Mouse (Mus musculus) mouse trophoblast stem cell (cell line): ENCODE results near the gene Kctd18.
"Not testable (repeated sequence)": the region's sequence is repeated elsewhere in the genome, so short reads cannot be mapped to it uniquely, and the experiment has no call there.

Experiments
- in situ Hi-C, 2 experiments: fragments of 300-500 bp; cut with MseI, MboI; formaldehyde crosslinking; loops; 2 replicates in 1 of 2; 3 replicates in 1 of 2; pipeline ENCODE4 v1.15.1; 2025

The Kctd18 gene

GRCm38 (mm10) chr1:58018856-58019255, at the start of gene Kctd18:
Gene Kctd18 (minus strand): TSS chr1:58018956.
- in situ Hi-C loops: no loop called here

- in situ Hi-C loops: no loop called here
Measured at GRCm38 (mm10) chr1:58065606-58066005, 46.9 kb upstream of the Kctd18 start.

- in situ Hi-C loops: no loop called here
Measured at GRCm38 (mm10) chr1:58065151-58065550, 46.4 kb upstream of the Kctd18 start.

- in situ Hi-C loops: no loop called here
Measured at GRCm38 (mm10) chr1:58062131-58062530, 43.4 kb upstream of the Kctd18 start.

- in situ Hi-C loops: no loop called here
Measured at GRCm38 (mm10) chr1:58058846-58059245, 40.1 kb upstream of the Kctd18 start.

- in situ Hi-C loops: no loop called here
Measured at GRCm38 (mm10) chr1:58056939-58057338, 38.2 kb upstream of the Kctd18 start.

- in situ Hi-C loops: no loop called here
Measured at GRCm38 (mm10) chr1:58056074-58056807, 37.5 kb upstream of the Kctd18 start.

- in situ Hi-C loops: no loop called here
Measured at GRCm38 (mm10) chr1:58055598-58055997, 36.8 kb upstream of the Kctd18 start.

- in situ Hi-C loops: no loop called here
Measured at GRCm38 (mm10) chr1:58049126-58049525, 30.4 kb upstream of the Kctd18 start.

GRCm38 (mm10) chr1:58046721-58047290, 28.1 kb upstream of the Kctd18 start:
- in situ Hi-C loops: no loop called here

GRCm38 (mm10) chr1:58045546-58045945, 26.8 kb upstream of the Kctd18 start:
- in situ Hi-C loops: no loop called here

GRCm38 (mm10) chr1:58045076-58045475, 26.3 kb upstream of the Kctd18 start:
- in situ Hi-C loops: no loop called here

- in situ Hi-C loops: loop anchor here in 1 of 2 experiments (10.0 kb wide), 1 partner anchor 613 kb away; no protein-coding TSS in a partner anchor
Measured at GRCm38 (mm10) chr1:58037306-58037705, 18.6 kb upstream of the Kctd18 start.

- in situ Hi-C loops: loop anchor here in 1 of 2 experiments (10.0 kb wide), 1 partner anchor 606 kb away; no protein-coding TSS in a partner anchor
Measured at GRCm38 (mm10) chr1:58031160-58031769, 12.5 kb upstream of the Kctd18 start.

GRCm38 (mm10) chr1:58030156-58030871, 11.6 kb upstream of the Kctd18 start:
- in situ Hi-C loops: loop anchor here in 1 of 2 experiments (10.0 kb wide), 1 partner anchor 606 kb away; no protein-coding TSS in a partner anchor

- in situ Hi-C loops: loop anchor here in 1 of 2 experiments (10.0 kb wide), 1 partner anchor 605 kb away; no protein-coding TSS in a partner anchor
Measured at GRCm38 (mm10) chr1:58029636-58030117, 10.9 kb upstream of the Kctd18 start, which contains the start of gene Aox1. Gene Aox1 (plus strand): TSS chr1:58029931.

GRCm38 (mm10) chr1:58027707-58028106, 9.0 kb upstream of the Kctd18 start:
- in situ Hi-C loops: no loop called here

- in situ Hi-C loops: not testable (repeated sequence)
Measured at GRCm38 (mm10) chr1:58006388-58006787, 12.4 kb downstream of the Kctd18 start.

GRCm38 (mm10) chr1:57998146-57998545, 20.6 kb downstream of the Kctd18 start:
- in situ Hi-C loops: no loop called here

- in situ Hi-C loops: no loop called here
Measured at GRCm38 (mm10) chr1:57996133-57996615, 22.6 kb downstream of the Kctd18 start.

- in situ Hi-C loops: no loop called here
Measured at GRCm38 (mm10) chr1:57995432-57996132, 23.2 kb downstream of the Kctd18 start, which contains the start of gene Sgo2a. Gene Sgo2a (plus strand): TSS chr1:57995971.
